Mouse (Mus musculus): Measurements from ENCODE around the gene Gm42674. TPM values are rescaled to one million over a fixed set of nuclear protein-coding genes. Genes with fewer than 3 reads are reported as not detected.

Gene Gm42674
- polyA plus RNA-seq, 1 experiment from 2014 or later: not detected

- Histone ChIP-seq H3K27ac (no peak overlapping the region), H3K36me3 (ENCODE audit: inconsistent target) (no peaks in the 10 kb centered on the region), H3K79me2 (ENCODE audit: inconsistent target) (peaks cover 22% of the 10 kb centered on the region), H3K4me3 (ENCODE audit: inconsistent target) (no peak overlapping the region)
- 89% methylated on average over 6 of the region's 6 CpGs for WGBS (ENCODE audit: missing documents)
Measured at GRCm38 (mm10) chr3:90606185-90606584, 4.5 kb downstream of the Gm42674 start.

- peaks cover 22% of the 10 kb centered on the region for H3K79me2 ChIP-seq (ENCODE audit: inconsistent target)
Measured at GRCm38 (mm10) chr3:90607361-90607760, 5.7 kb downstream of the Gm42674 start.

GRCm38 (mm10) chr3:90608223-90608622, 6.5 kb downstream of the Gm42674 start, which contains the start of gene S100a5:
S100a5 (plus strand) TSS chr3:90608523.
- 81% methylated on average over 3 of the region's 3 CpGs for WGBS (ENCODE audit: missing documents)
- Histone ChIP-seq H3K79me2 (ENCODE audit: inconsistent target) (peaks cover 27% of the 10 kb centered on the region), H3K36me3 (ENCODE audit: inconsistent target) (no peaks in the 10 kb centered on the region), H3K4me3 (ENCODE audit: inconsistent target) (no peak within 1 kb of the TSS), H3K27ac (no peak within 1 kb of the TSS)

More at GRCm38 (mm10) chr3:90607361-90607760, 5.7 kb downstream of the Gm42674 start:
- no peak overlapping the region for H3K4me3 ChIP-seq (ENCODE audit: inconsistent target)
- H3K27ac ChIP-seq: no peak overlapping the region
- H3K36me3 ChIP-seq (ENCODE audit: inconsistent target): no peaks in the 10 kb centered on the region
- WGBS (ENCODE audit: missing documents): 90% methylated on average over 3 of the region's 3 CpGs

- H3K27ac ChIP-seq: no peak overlapping the region
- H3K36me3 ChIP-seq (ENCODE audit: inconsistent target): no peaks in the 10 kb centered on the region
- peaks cover 32% of the 10 kb centered on the region for H3K79me2 ChIP-seq (ENCODE audit: inconsistent target)
- no peak overlapping the region for H3K4me3 ChIP-seq (ENCODE audit: inconsistent target)
Measured at GRCm38 (mm10) chr3:90609102-90609501, 7.4 kb downstream of the Gm42674 start.

- 89% methylated on average over 3 of the region's 3 CpGs for WGBS (ENCODE audit: missing documents)
- Histone ChIP-seq H3K36me3 (ENCODE audit: inconsistent target) (no peaks in the 10 kb centered on the region), H3K27ac (peak overlapping the region; percentile 79), H3K4me3 (ENCODE audit: inconsistent target) (no peak overlapping the region), H3K79me2 (ENCODE audit: inconsistent target) (peaks cover 38% of the 10 kb centered on the region)
Measured at GRCm38 (mm10) chr3:90611494-90611893, 9.8 kb downstream of the Gm42674 start.

GRCm38 (mm10) chr3:90612061-90612460, 10.4 kb downstream of the Gm42674 start:
- Histone ChIP-seq H3K79me2 (ENCODE audit: inconsistent target) (peaks cover 39% of the 10 kb centered on the region), H3K36me3 (ENCODE audit: inconsistent target) (no peaks in the 10 kb centered on the region), H3K4me3 (ENCODE audit: inconsistent target) (no peak overlapping the region), H3K27ac (peak overlapping the region; percentile 79)
- 14% methylated on average over 4 of the region's 4 CpGs for WGBS (ENCODE audit: missing documents)

- peak within 1 kb of the TSS; percentile 78 for H3K4me3 ChIP-seq (ENCODE audit: inconsistent target)
- 6% methylated on average over 23 of the region's 23 CpGs for WGBS (ENCODE audit: missing documents)
Measured at GRCm38 (mm10) chr3:90612728-90613291, 11.1 kb downstream of the Gm42674 start, which contains the start of gene S100a6. S100a6 (plus strand) TSS chr3:90612882.

GRCm38 (mm10) chr3:90613461-90614147, 11.9 kb downstream of the Gm42674 start:
- Histone ChIP-seq H3K4me3 (ENCODE audit: inconsistent target) (peak overlapping the region; percentile 78), H3K79me2 (ENCODE audit: inconsistent target) (peaks cover 39% of the 10 kb centered on the region), H3K27ac (peak overlapping the region; percentile 79), H3K36me3 (ENCODE audit: inconsistent target) (no peaks in the 10 kb centered on the region)
- WGBS (ENCODE audit: missing documents): 19% methylated on average over 7 of the region's 7 CpGs

More at GRCm38 (mm10) chr3:90612728-90613291, 11.1 kb downstream of the Gm42674 start, which contains the start of gene S100a6:
- H3K27ac ChIP-seq: peak within 1 kb of the TSS; percentile 79
- H3K79me2 ChIP-seq (ENCODE audit: inconsistent target): peaks cover 39% of the 10 kb centered on the region
- H3K36me3 ChIP-seq (ENCODE audit: inconsistent target): no peaks in the 10 kb centered on the region

GRCm38 (mm10) chr3:90614148-90614530, 12.4 kb downstream of the Gm42674 start:
- peaks cover 39% of the 10 kb centered on the region for H3K79me2 ChIP-seq (ENCODE audit: inconsistent target)
- no peaks in the 10 kb centered on the region for H3K36me3 ChIP-seq (ENCODE audit: inconsistent target)
- WGBS (ENCODE audit: missing documents): 68% methylated on average over 6 of the region's 6 CpGs
- H3K27ac ChIP-seq: peak overlapping the region; percentile 79
- H3K4me3 ChIP-seq (ENCODE audit: inconsistent target): peak overlapping the region; percentile 78

- 78% methylated on average over 11 of the region's 11 CpGs for WGBS (ENCODE audit: missing documents)
- Histone ChIP-seq H3K4me3 (ENCODE audit: inconsistent target) (peak overlapping the region; percentile 78), H3K27ac (peak overlapping the region; percentile 79), H3K36me3 (ENCODE audit: inconsistent target) (no peaks in the 10 kb centered on the region), H3K79me2 (ENCODE audit: inconsistent target) (peaks cover 39% of the 10 kb centered on the region)
Measured at GRCm38 (mm10) chr3:90614611-90615251, 13.0 kb downstream of the Gm42674 start.

GRCm38 (mm10) chr3:90615415-90615814, 13.7 kb downstream of the Gm42674 start:
- peak overlapping the region; percentile 78; the same call in 1 of the 2 replicates for H3K4me3 ChIP-seq (ENCODE audit: inconsistent target)
- peaks cover 39% of the 10 kb centered on the region for H3K79me2 ChIP-seq (ENCODE audit: inconsistent target)
- 0% methylated on average over 7 of the region's 7 CpGs for WGBS (ENCODE audit: missing documents)
- peak overlapping the region; percentile 79; the same call in 1 of the 2 replicates for H3K27ac ChIP-seq
- H3K36me3 ChIP-seq (ENCODE audit: inconsistent target): no peaks in the 10 kb centered on the region

- H3K4me3 ChIP-seq (ENCODE audit: inconsistent target): no peak overlapping the region
- H3K79me2 ChIP-seq (ENCODE audit: inconsistent target): peaks cover 39% of the 10 kb centered on the region
- no peak overlapping the region for H3K27ac ChIP-seq
- WGBS (ENCODE audit: missing documents): 89% methylated on average over 1 of the region's 1 CpGs
- no peaks in the 10 kb centered on the region for H3K36me3 ChIP-seq (ENCODE audit: inconsistent target)
Measured at GRCm38 (mm10) chr3:90615911-90616310, 14.2 kb downstream of the Gm42674 start.

GRCm38 (mm10) chr3:90617586-90617985, 15.9 kb downstream of the Gm42674 start:
- H3K36me3 ChIP-seq (ENCODE audit: inconsistent target): no peaks in the 10 kb centered on the region
- no peak overlapping the region for H3K4me3 ChIP-seq (ENCODE audit: inconsistent target)
- 11% methylated on average over 1 of the region's 1 CpGs for WGBS (ENCODE audit: missing documents)

GRCm38 (mm10) chr3:90621552-90621951, 19.8 kb downstream of the Gm42674 start:
- Histone ChIP-seq H3K4me3 (ENCODE audit: inconsistent target) (no peak overlapping the region), H3K79me2 (ENCODE audit: inconsistent target) (peaks cover under 1% of the 10 kb centered on the region; the same call in 1 of the 2 replicates), H3K27ac (no peak overlapping the region), H3K36me3 (ENCODE audit: inconsistent target) (no peaks in the 10 kb centered on the region)
- 40% methylated on average over 7 of the region's 7 CpGs for WGBS (ENCODE audit: missing documents)

More at GRCm38 (mm10) chr3:90617586-90617985, 15.9 kb downstream of the Gm42674 start:
- Histone ChIP-seq H3K79me2 (ENCODE audit: inconsistent target) (peaks cover 39% of the 10 kb centered on the region), H3K27ac (no peak overlapping the region)
